Mouse (Mus musculus) heart, embryonic 10.5 days (tissue): ENCODE measurements around the gene Smim10l2a. TPM values are rescaled to one million over a fixed set of nuclear protein-coding genes. Genes with fewer than 3 reads are reported as not detected.

Experiments
- polyA plus RNA-seq: library from polyadenylated mRNA; unstranded; fragments of >200 nt; fragmentation: Nextera tagmentation; extraction: Ambion mirVana; gene quantifications from 2 replicates; pipeline ENCODE4 v1.2.1, GENCODE M21; 2016

Gene Smim10l2a
- polyA plus RNA-seq, 1 experiment from 2014 or later, result 6.9 TPM

Other genes with a start within 250 kb of the Smim10l2a start
- 2.5 and 2.6 TPM in 2 replicates for gene 3830403N18Rik, start 238.0 kb upstream of the Smim10l2a start, polyA plus RNA-seq
- not detected in 2 replicates for gene Gm773, start 161.7 kb upstream of the Smim10l2a start, polyA plus RNA-seq
- gene Zfp449, start 28.2 kb upstream of the Smim10l2a start, polyA plus RNA-seq, result 7.4 and 9.7 TPM in 2 replicates
- 1.5 and 1.7 TPM in 2 replicates for gene Gm2174, start 73.4 kb downstream of the Smim10l2a start, polyA plus RNA-seq
- gene Ints6l, start 80.3 kb downstream of the Smim10l2a start, polyA plus RNA-seq, result 19.3 and 23.0 TPM in 2 replicates
- gene Gm10477, start 150.2 kb downstream of the Smim10l2a start, polyA plus RNA-seq, result not detected in 2 replicates
- 0.16 TPM in 1 of 2 replicates, not detected in the other for gene Gm648, start 175.0 kb downstream of the Smim10l2a start, polyA plus RNA-seq
- gene Mmgt1, start 223.5 kb downstream of the Smim10l2a start, polyA plus RNA-seq, result 24.8 and 29.2 TPM in 2 replicates
- gene Slc9a6, start 235.2 kb downstream of the Smim10l2a start, polyA plus RNA-seq, result 6.3 and 8.0 TPM in 2 replicates